Mouse (Mus musculus) limb, embryonic 13.5 days (tissue): ENCODE data around the gene Krtap3-2. TPM values are rescaled to one million over a fixed set of nuclear protein-coding genes. Genes with fewer than 3 reads are reported as not detected.
"Not testable (repeated sequence)": the region's sequence is repeated elsewhere in the genome, so short reads cannot be mapped to it uniquely, and the experiment has no call there.

Experiments used
- ATAC-seq: fragments of 200-750 bp; cut with Nextera tagmentation; 2 replicates; pipeline ENCODE4 v1.8.0; 2017; ENCODE audit warnings: low read depth, moderate number of reproducible peaks, moderate TSS enrichment; ENCODE audit not compliant: low FRiP score
- H3K27ac ChIP-seq: fragments of 300-500 bp; sonication (generic); 2 replicates; pipeline ENCODE4 v1.5.1; 2015; ENCODE audit warnings: inconsistent platforms, mild to moderate bottlenecking, moderate library complexity
- H3K27me3 ChIP-seq: fragments of 300-500 bp; sonication (generic); 2 replicates; pipeline ENCODE4 v1.6.1; 2015; ENCODE audit warnings: mild to moderate bottlenecking, inconsistent platforms
- H3K36me3 ChIP-seq: fragments of 300-500 bp; sonication (generic); 2 replicates; pipeline ENCODE4 v1.6.1; 2015; ENCODE audit warnings: inconsistent platforms, mild to moderate bottlenecking, moderate library complexity
- H3K4me1 ChIP-seq: fragments of 300-500 bp; sonication (generic); 2 replicates; pipeline ENCODE4 v1.6.1; 2015; ENCODE audit warnings: inconsistent platforms
- H3K4me2 ChIP-seq: fragments of 300-500 bp; sonication (generic); replicated peaks from 2 replicates; pipeline ENCODE4 v1.6.1; 2015; ENCODE audit warnings: inconsistent platforms, mild to moderate bottlenecking, moderate library complexity
- H3K4me3 ChIP-seq: fragments of 300-500 bp; sonication (generic); 2 replicates; pipeline ENCODE4 v1.5.1; 2015; ENCODE audit warnings: moderate library complexity, mild to moderate bottlenecking, inconsistent platforms
- H3K9ac ChIP-seq: fragments of 300-500 bp; sonication (generic); 2 replicates; pipeline ENCODE4 v1.6.1; 2015; ENCODE audit warnings: mild to moderate bottlenecking, inconsistent platforms
- H3K9me3 ChIP-seq: fragments of 300-500 bp; sonication (generic); 2 replicates; pipeline ENCODE4 v1.6.1; 2016; ENCODE audit warnings: inconsistent platforms
- WGBS: fragments of 180-500 bp; shearing (Covaris S2); methylation state at CpG from one replicate; pipeline ENCODE4 v1.1.7; 2015; 5-methylcytosine and 5-hydroxymethylcytosine counted together
- polyA plus RNA-seq: library from polyadenylated mRNA; unstranded; fragments of >200 nt; fragmentation: Nextera tagmentation; extraction: Ambion mirVana; gene quantifications from 2 replicates; pipeline ENCODE4 v1.2.1, GENCODE M21; 2015

Gene Krtap3-2
- polyA plus RNA-seq = not detected in 2 replicates

GRCm38 (mm10) chr11:99556753-99557152, at the start of gene Krtap3-2:
TSS of gene Krtap3-2 (minus strand) at chr11:99556853.
- WGBS = 71% methylated on average over 2 of the region's 2 CpGs
- H3K27me3 ChIP-seq = no peaks in the 10 kb centered on the region
- H3K9ac ChIP-seq = no peak within 1 kb of the TSS
- no peak for ATAC-seq
- H3K36me3 ChIP-seq = no peaks in the 10 kb centered on the region
- H3K4me3 ChIP-seq = no peak within 1 kb of the TSS
- H3K4me1 ChIP-seq = no peaks in the 10 kb centered on the region
- H3K27ac ChIP-seq = no peak within 1 kb of the TSS
- no peak within 1 kb of the TSS for H3K4me2 ChIP-seq
- no peaks in the 10 kb centered on the region for H3K9me3 ChIP-seq

DNA sequence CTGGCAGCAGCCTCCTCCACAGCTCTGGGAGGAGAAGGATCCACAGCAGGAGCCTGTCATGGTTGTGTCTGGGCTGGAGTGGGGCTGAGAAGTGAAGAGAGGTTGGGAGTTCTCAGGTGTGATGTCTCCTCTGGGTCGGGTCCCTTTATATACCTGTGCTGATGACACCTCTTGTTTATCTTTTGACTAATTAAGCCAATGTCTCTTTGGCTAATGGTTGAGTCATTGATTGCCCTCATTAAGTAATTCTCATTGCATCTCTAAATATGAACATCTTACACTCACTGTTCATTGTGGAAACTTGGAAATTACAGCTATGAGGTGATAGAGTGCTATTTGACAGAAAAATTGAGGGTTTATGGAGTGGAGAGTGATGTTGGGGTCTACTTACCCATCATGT, 46.6 kb upstream of the Krtap3-2 start, which contains the start of gene Gm11938:
TSS of gene Gm11938 (minus strand) at position 101 of the 400 bp plus-strand sequence.
- not testable (repeated sequence) for H3K9ac ChIP-seq, ATAC-seq, H3K4me3 ChIP-seq, H3K4me2 ChIP-seq, H3K27me3 ChIP-seq, H3K4me1 ChIP-seq, H3K36me3 ChIP-seq, H3K27ac ChIP-seq, H3K9me3 ChIP-seq
- WGBS = 44% methylated on average over 1 of the region's 1 CpGs

DNA sequence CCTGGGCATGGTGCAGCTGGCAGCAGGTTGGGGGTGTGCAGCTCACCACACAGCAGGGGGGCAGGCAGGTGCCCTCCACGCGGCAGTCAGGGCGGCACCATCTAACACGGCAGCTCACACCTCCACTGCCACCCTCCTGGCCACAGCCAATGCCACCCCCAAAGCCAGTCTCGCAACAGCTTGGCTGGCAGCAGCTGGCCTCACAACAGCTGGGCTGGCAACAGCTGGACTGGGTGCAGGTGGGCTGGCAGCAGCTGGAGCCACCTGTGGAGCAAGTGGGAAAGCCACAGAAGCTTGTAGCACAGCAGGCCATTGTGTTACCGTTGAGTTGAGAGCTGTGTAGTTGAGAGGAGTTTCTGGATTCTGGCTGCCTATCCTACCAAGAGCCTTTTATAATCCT, 41.1 kb upstream of the Krtap3-2 start, which contains the start of gene Krtap9-3:
TSS of gene Krtap9-3 (minus strand) at position 364 of the 400 bp plus-strand sequence.
- H3K27ac ChIP-seq, H3K4me3 ChIP-seq, H3K9me3 ChIP-seq, ATAC-seq, H3K4me2 ChIP-seq, H3K4me1 ChIP-seq, H3K27me3 ChIP-seq, H3K9ac ChIP-seq, H3K36me3 ChIP-seq: not testable (repeated sequence)
- WGBS = 73% methylated on average over 6 of the region's 6 CpGs

- no peaks in the 10 kb centered on the region for H3K9me3 ChIP-seq
- H3K9ac ChIP-seq = no peak within 1 kb of the TSS
- H3K27me3 ChIP-seq = no peaks in the 10 kb centered on the region
- H3K36me3 ChIP-seq = no peaks in the 10 kb centered on the region
- H3K4me2 ChIP-seq = no peak within 1 kb of the TSS
- H3K27ac ChIP-seq = no peak within 1 kb of the TSS
- WGBS = 76% methylated on average over 6 of the region's 6 CpGs
- no peak for ATAC-seq
- no peak within 1 kb of the TSS for H3K4me3 ChIP-seq
- no peaks in the 10 kb centered on the region for H3K4me1 ChIP-seq
These were observed 34.3 kb upstream of the Krtap3-2 start, which contains the start of gene Krtap1-3 for GRCm38 (mm10) chr11:99590981-99591380. TSS of gene Krtap1-3 (minus strand) at chr11:99591339.

DNA sequence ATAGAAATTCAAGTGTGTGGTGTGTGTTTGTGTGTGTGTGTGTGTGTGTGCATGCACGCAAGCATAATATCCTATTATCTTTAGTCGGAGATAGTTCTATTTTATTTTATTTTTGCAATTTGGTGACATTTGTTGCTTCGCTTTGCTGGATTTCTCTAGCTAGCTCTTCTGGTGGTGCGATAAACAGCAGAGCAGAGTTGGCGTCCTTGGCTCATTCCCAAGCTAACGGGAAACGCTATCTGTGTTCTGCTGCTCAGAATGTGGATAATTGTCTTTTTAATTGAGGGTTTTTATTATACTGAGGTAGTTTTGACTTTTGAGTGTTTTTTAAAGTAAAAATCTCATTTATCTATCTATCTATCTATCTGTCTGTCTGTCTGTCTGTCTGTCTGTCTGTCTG, 28.4 kb upstream of the Krtap3-2 start:
- 89% methylated on average over 7 of the region's 7 CpGs for WGBS

GRCm38 (mm10) chr11:99583245-99583704, 26.6 kb upstream of the Krtap3-2 start, which contains the start of gene Krtap1-4:
TSS of gene Krtap1-4 (minus strand) at chr11:99583654.
- Histone ChIP-seq H3K9me3 (no peaks in the 10 kb centered on the region), H3K27ac (no peak within 1 kb of the TSS), H3K4me3 (no peak within 1 kb of the TSS), H3K9ac (no peak within 1 kb of the TSS), H3K4me1 (no peaks in the 10 kb centered on the region), H3K27me3 (no peaks in the 10 kb centered on the region), H3K36me3 (no peaks in the 10 kb centered on the region), H3K4me2 (no peak within 1 kb of the TSS)
- 66% methylated on average over 5 of the region's 5 CpGs for WGBS
- ATAC-seq = no peak

More for the DNA sequence above, 28.4 kb upstream of the Krtap3-2 start:
- H3K4me3 ChIP-seq = no peak overlapping the region
- H3K4me2 ChIP-seq = no peak overlapping the region
- H3K27me3 ChIP-seq = no peaks in the 10 kb centered on the region
- H3K9me3 ChIP-seq = no peaks in the 10 kb centered on the region
- H3K4me1 ChIP-seq = no peaks in the 10 kb centered on the region
- no peaks in the 10 kb centered on the region for H3K36me3 ChIP-seq
- H3K9ac ChIP-seq = no peak overlapping the region
- no peak for ATAC-seq
- no peak overlapping the region for H3K27ac ChIP-seq

- no peak overlapping the region for H3K9ac ChIP-seq
- H3K4me3 ChIP-seq = no peak overlapping the region
- no peak overlapping the region for H3K27ac ChIP-seq
- no peaks in the 10 kb centered on the region for H3K9me3 ChIP-seq
- WGBS = 82% methylated on average over 6 of the region's 6 CpGs
- no peaks in the 10 kb centered on the region for H3K36me3 ChIP-seq
- no peak overlapping the region for H3K4me2 ChIP-seq
- no peak for ATAC-seq
- H3K4me1 ChIP-seq = no peaks in the 10 kb centered on the region
- H3K27me3 ChIP-seq = no peaks in the 10 kb centered on the region
These were observed 24.9 kb upstream of the Krtap3-2 start for GRCm38 (mm10) chr11:99581564-99581963.

DNA sequence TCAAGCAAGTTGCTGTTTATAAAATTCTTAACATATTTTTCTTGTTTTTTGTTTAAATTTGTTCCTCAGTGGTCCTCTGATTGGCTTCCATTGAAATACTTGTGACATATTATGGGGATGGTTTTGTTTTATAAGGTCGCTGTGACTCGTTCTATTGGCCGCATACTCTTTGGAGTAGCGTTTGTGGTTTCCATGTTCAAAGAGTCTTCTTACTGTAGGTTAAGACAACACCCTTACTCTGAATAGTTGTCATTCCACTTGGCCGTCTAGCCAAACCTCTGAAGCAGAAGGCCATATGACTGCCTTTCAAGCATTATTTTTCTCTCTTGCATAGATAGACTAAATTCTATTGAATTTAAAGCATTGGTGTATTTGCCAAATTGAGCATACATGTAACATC, 24.4 kb upstream of the Krtap3-2 start:
- H3K27ac ChIP-seq = no peak overlapping the region
- ATAC-seq = no peak
- WGBS = 88% methylated on average over 5 of the region's 5 CpGs
- no peak overlapping the region for H3K9ac ChIP-seq
- no peaks in the 10 kb centered on the region for H3K9me3 ChIP-seq
- no peaks in the 10 kb centered on the region for H3K27me3 ChIP-seq
- H3K4me2 ChIP-seq = no peak overlapping the region
- no peaks in the 10 kb centered on the region for H3K36me3 ChIP-seq
- H3K4me3 ChIP-seq = no peak overlapping the region
- H3K4me1 ChIP-seq = no peaks in the 10 kb centered on the region

DNA sequence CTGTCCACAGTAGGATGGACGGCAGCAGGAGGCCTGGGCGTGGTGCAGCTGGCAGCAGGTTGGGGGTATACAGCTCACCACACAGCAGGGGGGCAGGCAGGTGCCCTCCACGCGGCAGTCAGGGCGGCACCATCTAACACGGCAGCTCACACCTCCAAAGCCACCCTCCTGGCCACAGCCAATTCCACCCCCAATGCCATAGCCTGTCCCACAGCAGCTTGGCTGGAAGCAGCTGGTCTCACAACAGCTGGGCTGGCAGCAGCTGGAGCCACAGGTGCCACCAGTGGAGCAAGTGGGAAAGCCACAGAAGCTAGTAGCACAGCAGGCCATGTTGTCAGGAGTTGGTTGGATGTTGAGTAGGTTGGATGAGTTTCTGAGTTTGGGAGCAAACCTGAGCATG, 24.0 kb upstream of the Krtap3-2 start, which contains the start of gene Krtap1-5:
TSS of gene Krtap1-5 (minus strand) at position 381 of the 400 bp plus-strand sequence.
- Histone ChIP-seq H3K4me2 (no peak within 1 kb of the TSS), H3K9ac (no peak within 1 kb of the TSS), H3K27me3 (no peaks in the 10 kb centered on the region), H3K4me1 (no peaks in the 10 kb centered on the region), H3K27ac (no peak within 1 kb of the TSS), H3K36me3 (no peaks in the 10 kb centered on the region), H3K9me3 (no peaks in the 10 kb centered on the region), H3K4me3 (no peak within 1 kb of the TSS)
- WGBS = 82% methylated on average over 6 of the region's 6 CpGs
- ATAC-seq = no peak

- no peaks in the 10 kb centered on the region for H3K9me3 ChIP-seq
- H3K27me3 ChIP-seq = no peaks in the 10 kb centered on the region
- H3K4me1 ChIP-seq = no peaks in the 10 kb centered on the region
- H3K9ac ChIP-seq = no peak overlapping the region; the same call in 1 of the 2 replicates
- under 1% methylated on average over 7 of the region's 7 CpGs for WGBS
- peak overlapping the region; percentile 16; the same call in 1 of the 2 replicates for H3K4me3 ChIP-seq
- H3K4me2 ChIP-seq = peak overlapping the region; percentile 49
- ATAC-seq = 0 out of 2 replicates have a peak, but pooled peaks have one; percentile 44
- H3K27ac ChIP-seq = no peak overlapping the region
- no peaks in the 10 kb centered on the region for H3K36me3 ChIP-seq
These were observed 17.5 kb upstream of the Krtap3-2 start for GRCm38 (mm10) chr11:99574106-99574505.

DNA sequence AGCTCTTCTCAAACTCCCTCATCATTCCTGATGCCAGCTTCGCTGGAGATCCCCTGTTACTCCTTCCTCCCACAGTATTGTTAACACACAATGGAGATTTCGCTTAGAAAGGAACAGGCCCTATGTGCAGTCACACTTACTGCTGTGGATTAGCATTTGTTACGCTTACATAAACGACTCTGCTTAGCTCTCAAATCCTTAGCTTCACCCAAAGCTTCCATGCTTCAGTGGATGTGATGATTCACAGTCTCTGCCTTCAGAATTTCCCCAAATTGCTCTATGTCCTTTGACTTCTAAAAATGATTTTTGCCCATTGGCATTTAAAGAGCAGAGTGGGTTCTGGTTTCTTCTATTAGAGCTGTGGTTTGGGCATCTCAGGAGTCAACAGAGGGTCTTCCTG, 16.5 kb upstream of the Krtap3-2 start:
- Histone ChIP-seq H3K27me3 (no peaks in the 10 kb centered on the region), H3K9me3 (no peaks in the 10 kb centered on the region), H3K4me2 (no peak overlapping the region), H3K4me3 (no peak overlapping the region), H3K36me3 (no peaks in the 10 kb centered on the region), H3K27ac (no peak overlapping the region), H3K4me1 (no peaks in the 10 kb centered on the region), H3K9ac (no peak overlapping the region)
- WGBS = 73% methylated on average over 4 of the region's 4 CpGs
- no peak for ATAC-seq

DNA sequence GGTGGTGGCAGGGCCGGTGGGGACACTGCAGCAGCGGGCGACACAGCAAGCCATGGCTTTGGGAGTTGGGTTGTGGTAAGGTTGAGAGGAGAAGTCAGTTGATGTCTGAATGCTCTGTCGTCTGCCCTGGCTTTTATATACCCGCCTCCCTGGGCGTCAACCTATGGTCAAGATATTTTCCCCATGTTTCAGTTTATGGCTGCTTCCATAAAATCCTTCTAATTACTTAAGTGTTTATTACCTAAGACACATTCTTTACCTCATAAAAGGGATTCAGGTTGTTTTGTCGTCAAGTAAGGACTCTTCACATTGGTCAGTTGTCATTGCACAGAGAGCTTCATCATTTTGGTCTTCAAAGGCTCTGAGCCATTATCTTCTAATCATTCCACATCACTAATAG, 9.9 kb upstream of the Krtap3-2 start, which contains the start of gene Krtap3-1:
TSS of gene Krtap3-1 (minus strand) at position 101 of the 400 bp plus-strand sequence.
- no peaks in the 10 kb centered on the region for H3K4me1 ChIP-seq
- no peaks in the 10 kb centered on the region for H3K27me3 ChIP-seq
- 66% methylated on average over 7 of the region's 7 CpGs for WGBS
- H3K36me3 ChIP-seq = no peaks in the 10 kb centered on the region
- no peak for ATAC-seq
- no peaks in the 10 kb centered on the region for H3K9me3 ChIP-seq
- no peak within 1 kb of the TSS for H3K4me2 ChIP-seq
- no peak within 1 kb of the TSS for H3K4me3 ChIP-seq
- H3K27ac ChIP-seq = no peak within 1 kb of the TSS
- no peak within 1 kb of the TSS for H3K9ac ChIP-seq

- Histone ChIP-seq H3K27ac (no peak overlapping the region), H3K36me3 (no peaks in the 10 kb centered on the region), H3K4me1 (no peaks in the 10 kb centered on the region), H3K4me3 (no peak overlapping the region), H3K9me3 (no peaks in the 10 kb centered on the region), H3K4me2 (no peak overlapping the region), H3K27me3 (no peaks in the 10 kb centered on the region), H3K9ac (no peak overlapping the region)
- no peak for ATAC-seq
- WGBS = 85% methylated on average over 6 of the region's 6 CpGs
These were observed 5.9 kb upstream of the Krtap3-2 start for GRCm38 (mm10) chr11:99562580-99562979.
